Mouse (Mus musculus) CH12.LX (cell line): ENCODE results near the gene B4galt1. TPM values are rescaled to one million over a fixed set of nuclear protein-coding genes. Genes with fewer than 3 reads are reported as not detected.

Experiments used
- DNase-seq: peaks from one replicate; pipeline ENCODE4 v3.0.0-alpha.2; 2013; ENCODE audit errors: extremely low read depth
- H3K27ac ChIP-seq: 2 replicates; pipeline ENCODE4 v1.5.1; 2012; ENCODE audit warnings: low read depth, mild to moderate bottlenecking, control low read depth, moderate library complexity; ENCODE audit not compliant: insufficient read depth
- H3K27me3 ChIP-seq: replicated peaks from 2 replicates; pipeline ENCODE3; 2012; ENCODE audit warnings: inconsistent platforms
- H3K36me3 ChIP-seq, 2 experiments: replicated peaks in 1 of 2; 2 replicates each; pipeline versions ENCODE3 to v1.6.1; 2012; ENCODE audit warnings: inconsistent platforms in 1 of 2, low read length in 1 of 2, mild to moderate bottlenecking in 1 of 2, mixed read lengths in 1 of 2, moderate library complexity in 1 of 2; ENCODE audit not compliant: control insufficient read depth in 1 of 2, insufficient read depth in 1 of 2
- H3K4me1 ChIP-seq, 2 experiments: 2 replicates each; pipeline ENCODE4 v1.6.1; 2012; ENCODE audit warnings: inconsistent platforms in 1 of 2, moderate library complexity in 1 of 2; ENCODE audit not compliant: insufficient read depth in 2 of 2, control insufficient read depth in 1 of 2
- H3K4me2 ChIP-seq: 2 replicates; pipeline ENCODE4 v1.6.1; 2012; ENCODE audit warnings: low read depth, mild to moderate bottlenecking, control low read depth; ENCODE audit not compliant: poor library complexity, insufficient read depth, severe bottlenecking
- H3K4me3 ChIP-seq, 3 experiments: fragments of 150-350 bp in 1 of 3; sonication (generic) in 1 of 3; replicated peaks in 1 of 3; 2 replicates each; pipeline versions ENCODE3 to v1.5.1; 2011 to 2012; ENCODE audit warnings: low read depth in 2 of 3, low read length in 2 of 3, mild to moderate bottlenecking in 2 of 3, moderate library complexity in 2 of 3, control low read depth in 1 of 3, improper control_type of control experiment in 1 of 3, inconsistent platforms in 1 of 3, mixed read lengths in 1 of 3; ENCODE audit not compliant: poor library complexity in 1 of 3
- H3K79me2 ChIP-seq: replicated peaks from 2 replicates; pipeline ENCODE4 v1.6.1; 2012; ENCODE audit warnings: mild to moderate bottlenecking, moderate library complexity; ENCODE audit not compliant: control insufficient read depth, poor library complexity, insufficient read depth, severe bottlenecking; ENCODE audit errors: extremely low read depth
- H3K9ac ChIP-seq: 2 replicates; pipeline ENCODE4 v1.6.1; 2012; ENCODE audit warnings: low read depth, mild to moderate bottlenecking, control low read depth, moderate library complexity; ENCODE audit not compliant: insufficient read depth
- H3K9me3 ChIP-seq: replicated peaks from 2 replicates; pipeline ENCODE3; 2012; ENCODE audit warnings: low read length, inconsistent platforms, mixed read lengths
- CTCF ChIP-seq, 2 experiments: IDR thresholded peaks in 1 of 2; conservative IDR thresholded peaks in 1 of 2; 2 replicates each; pipeline ENCODE4 v1.5.1; 2011 to 2012; ENCODE audit warnings: low read depth in 2 of 2, low read length in 2 of 2, improper control_type of control experiment in 1 of 2, inconsistent platforms in 1 of 2, mild to moderate bottlenecking in 1 of 2, moderate library complexity in 1 of 2
- EP300 ChIP-seq: IDR thresholded peaks from 2 replicates; pipeline ENCODE4 v1.6.1; 2011; ENCODE audit warnings: low read length, improper control_type of control experiment
- ETS1 ChIP-seq: conservative IDR thresholded peaks from 2 replicates; pipeline ENCODE4 v1.6.1; 2012; ENCODE audit warnings: low read depth, mild to moderate bottlenecking, inconsistent platforms, low read length, improper control_type of control experiment, moderate library complexity
- GABPA ChIP-seq: IDR thresholded peaks from 2 replicates; pipeline ENCODE4 v1.6.1; 2012; ENCODE audit warnings: low read depth, low read length, improper control_type of control experiment, inconsistent platforms; ENCODE audit not compliant: insufficient replicate concordance
- IRF4 ChIP-seq: IDR thresholded peaks from 2 replicates; pipeline ENCODE4 v1.6.1; 2014; ENCODE audit warnings: low read depth, mild to moderate bottlenecking, inconsistent platforms, low read length, improper control_type of control experiment
- JUND ChIP-seq: conservative IDR thresholded peaks from 2 replicates; pipeline ENCODE4 v1.6.1; 2011; ENCODE audit warnings: low read depth, low read length, improper control_type of control experiment
- KAT2A ChIP-seq: IDR thresholded peaks from 2 replicates; pipeline ENCODE4 v1.6.1; 2012; ENCODE audit warnings: low read length, improper control_type of control experiment, inconsistent platforms; ENCODE audit not compliant: insufficient replicate concordance
- MAFK ChIP-seq: IDR thresholded peaks from 2 replicates; pipeline ENCODE4 v1.6.1; 2011; ENCODE audit warnings: low read length, improper control_type of control experiment; ENCODE audit not compliant: insufficient replicate concordance
- MXI1 ChIP-seq: IDR thresholded peaks from 2 replicates; pipeline ENCODE4 v1.6.1; 2011; ENCODE audit warnings: mild to moderate bottlenecking, low read depth, low read length, improper control_type of control experiment
- MYC ChIP-seq: IDR thresholded peaks from 2 replicates; pipeline ENCODE4 v1.6.1; 2011; ENCODE audit warnings: low read depth, mild to moderate bottlenecking, improper control_type of control experiment, low read length
- POLR2AphosphoS2 ChIP-seq: IDR thresholded peaks from 2 replicates; pipeline ENCODE4 v1.6.1; 2011; ENCODE audit warnings: low read depth, low read length, improper control_type of control experiment
- SIN3A ChIP-seq: IDR thresholded peaks from 2 replicates; pipeline ENCODE4 v1.6.1; 2012; ENCODE audit warnings: low read length, improper control_type of control experiment, inconsistent platforms
- SMC3 ChIP-seq: IDR thresholded peaks from 2 replicates; pipeline ENCODE4 v1.6.1; 2011; ENCODE audit warnings: low read depth, low read length, improper control_type of control experiment
- TBP ChIP-seq: conservative IDR thresholded peaks from 2 replicates; pipeline ENCODE4 v1.6.1; 2011; ENCODE audit warnings: low read depth, low read length, improper control_type of control experiment
- TCF12 ChIP-seq: IDR thresholded peaks from 2 replicates; pipeline ENCODE4 v1.6.1; 2014; ENCODE audit warnings: low read depth, mild to moderate bottlenecking, inconsistent platforms, low read length, improper control_type of control experiment
- ZC3H11A ChIP-seq: IDR thresholded peaks from 2 replicates; pipeline ENCODE4 v1.6.1; 2012; ENCODE audit warnings: low read depth, mild to moderate bottlenecking, inconsistent platforms, low read length, improper control_type of control experiment
- ZMIZ1 ChIP-seq: IDR thresholded peaks from 2 replicates; pipeline ENCODE4 v1.6.1; 2012; ENCODE audit warnings: low read depth, mild to moderate bottlenecking, inconsistent platforms, low read length, improper control_type of control experiment
- dilution Hi-C: fragments of 300-500 bp; cut with MboI; formaldehyde crosslinking; loops from 2 replicates; pipeline ENCODE4 v1.14.3; 2020; ENCODE audit warnings: low sequenced_read_pairs; ENCODE audit not compliant: extremely low pct_unique_long_range_greater_than_20kb, extremely low pct_ligation_motif_present
- in situ Hi-C: fragments of 300-500 bp; cut with MboI; formaldehyde crosslinking; loops from 3 replicates; pipeline ENCODE4 v1.14.3; 2019; ENCODE audit warnings: low sequenced_read_pairs, low pct_ligation_motif_present, low pct_unique_long_range_greater_than_20kb, mixed read lengths
- polyA plus RNA-seq: library from polyadenylated mRNA; unstranded; fragments of >175 nt; gene quantifications from 2 replicates; pipeline ENCODE4 v1.2.1, GENCODE M21; 2012; ENCODE audit warnings: low read depth; ENCODE audit not compliant: insufficient read length
- total RNA-seq, 2 experiments: library from RNA; depleted of rRNA; stranded (reverse); fragments of 300-350 nt in 1 of 2; fragments of >200 nt in 1 of 2; gene quantifications; 2 replicates each; pipeline ENCODE4 v1.2.3; 2012 to 2014

Gene B4galt1
- total and polyA plus RNA-seq, 3 experiments, result 46.6 to 80.2 (median 66.6) TPM

DNA sequence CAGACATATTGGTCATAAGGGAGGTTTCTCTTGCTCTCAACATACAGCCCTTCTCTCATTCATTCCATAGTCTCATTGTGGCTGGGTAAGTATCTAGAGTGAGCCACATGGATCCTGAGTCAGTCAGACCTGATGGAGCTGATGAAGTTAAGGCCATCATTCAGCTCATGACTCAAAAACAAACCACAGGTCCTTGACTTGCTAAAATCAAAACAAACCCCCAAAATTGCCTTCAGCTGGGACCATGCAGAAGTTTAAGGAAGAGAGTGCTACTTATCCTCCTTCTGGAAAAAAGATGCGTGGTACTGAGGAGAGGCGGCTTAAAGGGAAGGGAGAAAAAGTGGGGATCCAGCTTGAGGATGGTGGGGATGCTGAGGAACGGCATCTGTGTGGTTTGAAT, 58.0 kb downstream of the B4galt1 start:
- no peak overlapping the region for H3K4me3 ChIP-seq
- no peak overlapping the region for H3K4me2 ChIP-seq
- DNase-seq, result no peak
- H3K27ac ChIP-seq, result no peak overlapping the region
- H3K36me3 ChIP-seq, result peaks cover 3 to 20% of the 10 kb centered on the region in 2 experiments
- H3K9ac ChIP-seq, result no peak overlapping the region
- no peaks in the 10 kb centered on the region for H3K27me3 ChIP-seq
- peaks cover 16% of the 10 kb centered on the region for H3K9me3 ChIP-seq
- peaks cover 4 to 20% of the 10 kb centered on the region in 2 experiments for H3K4me1 ChIP-seq
- in situ Hi-C loops (no loop called here), dilution Hi-C loops (no loop called here)
- no peaks in the 10 kb centered on the region for H3K79me2 ChIP-seq
- TF ChIP-seq TBP (no peak), SIN3A (no peak), JUND (no peak), KAT2A (no peak), ZMIZ1 (no peak), SMC3 (no peak), ZC3H11A (no peak), IRF4 (no peak)
- TF ChIP-seq, all 38 proteins: peak for 0

DNA sequence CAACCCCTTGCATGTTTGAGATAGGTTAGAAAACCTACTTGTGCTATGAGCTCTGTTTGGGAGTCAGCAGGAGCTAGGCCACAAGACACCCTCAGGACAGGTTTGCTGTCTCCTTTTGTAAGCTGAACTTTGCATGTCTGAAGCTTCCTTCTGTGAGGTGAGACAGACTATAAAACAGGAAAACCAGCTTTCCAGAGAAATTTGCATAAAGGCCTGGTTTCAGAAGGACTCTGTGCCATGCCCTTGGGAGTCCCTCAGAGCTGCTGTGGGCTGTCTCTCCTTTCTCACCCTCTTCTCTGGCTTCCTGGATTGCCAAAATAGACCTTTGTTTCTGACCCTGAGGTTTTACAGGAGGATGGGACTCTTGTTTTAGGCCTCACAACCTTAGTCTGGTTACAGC, 59.5 kb downstream of the B4galt1 start:
- H3K27ac ChIP-seq, result no peak overlapping the region
- H3K79me2 ChIP-seq, result no peaks in the 10 kb centered on the region
- no peak overlapping the region for H3K9ac ChIP-seq
- in situ Hi-C loops, result no loop called here
- DNase-seq, result peak; percentile 67
- dilution Hi-C loops, result no loop called here
- peaks cover 2 to 14% of the 10 kb centered on the region in 2 experiments for H3K36me3 ChIP-seq
- H3K9me3 ChIP-seq, result peaks cover 16% of the 10 kb centered on the region
- peaks cover 4 to 21% of the 10 kb centered on the region in 2 experiments for H3K4me1 ChIP-seq
- TF ChIP-seq IRF4 (0 out of 2 replicates have a peak, but pooled peaks have one; percentile 13), MYC (peak; percentile 40; the same call in 1 of the 2 replicates), MXI1 (no peak), MAFK (0 out of 2 replicates have a peak, but pooled peaks have one; percentile 45), TCF12 (0 out of 2 replicates have a peak, but pooled peaks have one; percentile 17), EP300 (peak; percentile 68), KAT2A (no peak), ETS1 (0 out of 2 replicates have a peak, but pooled peaks have one; percentile 43), POLR2AphosphoS2 (no peak), GABPA (no peak), CTCF (conservative IDR thresholded peaks at IDR 0.05 in 1 of 2, IDR thresholded peaks at IDR 0.05 in 1 of 2; ENCODE audit: low read depth in 2 of 2, low read length in 2 of 2) (no peak)
- no peak overlapping the region for H3K4me2 ChIP-seq
- no peak overlapping the region for H3K4me3 ChIP-seq
- H3K27me3 ChIP-seq, result no peaks in the 10 kb centered on the region
